Mouse (Mus musculus) mature B cell (primary cell): ENCODE measurements around the gene Abhd14a.

ENCODE experiments used
- in situ Hi-C: fragments of 300-500 bp; cut with MboI; formaldehyde crosslinking; loops from 2 replicates; pipeline ENCODE4 v1.14.3; 2019

Gene Abhd14a

DNA sequence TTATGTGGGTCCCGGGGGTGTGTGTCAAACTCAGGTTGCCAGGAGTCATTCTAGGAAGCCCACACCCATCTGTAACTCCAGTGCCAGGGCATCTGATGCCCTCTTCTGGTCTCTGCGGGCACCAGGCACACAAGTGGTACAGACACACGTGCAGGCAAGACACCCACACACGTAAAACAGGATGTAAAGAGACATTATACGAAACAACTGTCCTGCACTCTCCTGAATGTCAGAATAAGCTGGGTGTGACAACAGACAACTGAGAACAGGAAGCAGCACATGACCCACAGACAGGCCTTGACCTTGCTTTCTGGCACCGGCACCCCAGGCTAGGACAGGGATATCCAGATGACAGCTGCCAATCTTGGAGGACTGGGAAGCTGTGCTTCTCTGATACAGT lies 21.8 kb upstream of the Abhd14a start:
- in situ Hi-C loops = no loop called here

DNA sequence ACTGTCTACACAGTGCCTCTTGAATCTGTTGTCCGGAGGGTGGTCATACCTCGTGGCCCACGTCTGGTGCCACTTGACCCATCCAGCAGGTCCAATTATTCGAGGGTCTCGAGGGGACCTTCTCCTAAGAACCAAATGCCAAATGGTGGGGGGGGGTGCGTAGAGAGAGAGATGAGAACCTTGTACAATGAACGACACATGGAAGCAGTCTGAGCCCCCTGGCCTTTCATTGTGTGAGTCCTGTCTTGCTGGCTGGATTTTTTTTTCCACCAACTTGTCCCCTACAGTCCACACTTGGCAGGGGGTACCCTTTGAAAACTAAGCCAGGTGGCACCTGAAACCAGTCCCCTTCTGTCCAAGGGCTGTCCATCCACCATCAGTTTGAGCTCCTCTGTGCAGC lies 20.3 kb upstream of the Abhd14a start:
- in situ Hi-C loops = no loop called here

DNA sequence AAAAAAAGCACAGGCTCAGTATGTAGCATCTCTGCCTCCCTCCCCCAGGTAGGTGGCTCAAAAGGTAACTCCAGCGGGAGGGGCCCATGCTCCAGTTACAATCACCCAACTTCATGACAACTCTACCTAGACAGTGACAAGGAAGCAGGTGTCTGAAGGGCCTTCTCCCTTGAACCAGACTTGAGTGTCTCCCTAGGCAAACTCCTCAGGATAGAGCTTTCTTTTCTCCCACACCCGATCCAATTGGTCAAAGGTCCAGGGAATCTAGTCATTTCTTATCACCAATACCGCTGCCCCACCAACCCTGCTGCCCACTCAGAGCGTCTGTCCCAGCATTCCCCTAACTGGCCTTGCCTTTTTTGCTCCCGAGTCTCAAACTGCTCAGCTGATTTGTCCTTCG lies 19.2 kb upstream of the Abhd14a start:
- in situ Hi-C loops = no loop called here

DNA sequence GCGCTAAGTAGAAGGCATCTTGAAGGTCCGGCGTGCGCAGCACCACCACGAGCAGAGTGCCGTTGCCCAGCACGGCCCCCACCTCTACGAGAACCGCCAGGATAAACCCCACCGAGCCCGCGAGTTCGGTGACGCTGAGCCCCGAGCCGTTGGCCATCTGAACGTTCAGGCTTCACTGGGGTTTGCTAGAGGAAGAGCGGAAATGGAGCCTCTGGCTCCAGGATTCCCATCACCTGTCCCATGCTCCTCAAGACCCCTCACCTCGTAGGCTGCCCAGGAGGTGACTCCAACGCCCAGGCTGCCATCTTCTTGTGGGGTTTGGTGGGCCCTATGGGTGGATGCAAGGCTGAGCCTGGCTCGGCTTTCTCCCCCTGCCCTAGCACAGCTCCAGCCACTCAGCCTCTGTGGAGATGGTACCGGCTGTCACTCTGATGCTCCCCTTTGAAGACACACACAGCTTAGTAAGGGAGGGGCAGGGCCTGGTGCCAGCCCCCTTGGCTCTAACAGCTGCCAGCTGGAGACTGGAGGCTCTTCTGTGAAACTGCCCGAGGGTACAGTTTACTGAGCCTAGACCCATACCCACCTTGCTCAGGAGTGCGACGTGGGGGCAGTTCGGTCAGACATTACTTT lies 18.2 kb upstream of the Abhd14a start, which contains the start of gene Gpr62:
TSS of gene Gpr62 (minus strand) at position 368 of the 630 bp plus-strand sequence.
- in situ Hi-C loops = no loop called here

DNA sequence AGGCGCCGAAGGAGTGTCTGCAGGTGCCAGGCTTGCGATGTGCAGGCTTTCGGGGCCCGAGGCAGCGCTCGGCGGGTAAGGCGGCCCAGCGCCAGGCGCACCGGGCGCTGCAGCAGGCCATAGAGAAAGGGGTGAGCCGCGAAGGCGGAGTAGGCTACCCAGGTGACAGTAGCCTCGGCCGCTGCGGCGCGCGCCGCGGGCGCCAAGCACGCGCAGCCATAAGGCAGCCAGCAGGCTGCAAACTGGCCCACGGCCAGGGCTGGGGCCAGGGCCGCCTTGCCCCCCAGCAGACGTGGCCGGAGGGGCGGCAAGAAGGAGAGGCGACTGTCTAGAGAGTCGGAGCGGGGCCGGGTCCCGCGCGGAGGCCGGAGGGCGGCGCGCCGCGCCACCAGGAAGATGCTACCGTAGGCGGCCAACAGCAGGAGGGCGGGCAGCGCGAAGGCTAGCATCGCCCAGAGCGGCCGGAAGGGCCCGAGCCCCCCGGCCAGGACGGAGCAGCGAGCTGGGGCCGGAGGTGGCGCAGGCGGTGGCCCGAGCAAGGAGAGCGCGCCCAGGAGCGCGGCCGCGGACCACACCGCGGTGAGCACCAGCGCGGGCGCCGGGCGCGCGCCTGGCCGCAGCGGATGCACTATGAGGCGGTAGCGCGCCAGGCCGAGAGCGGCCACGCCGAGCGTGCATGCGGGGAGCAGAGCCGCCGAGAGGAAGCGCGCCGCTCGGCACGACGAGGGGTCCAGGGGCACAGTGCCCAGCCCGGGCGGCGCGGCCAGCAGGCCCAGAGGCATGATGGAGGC lies 17.5 kb upstream of the Abhd14a start:
- in situ Hi-C loops = no loop called here

DNA sequence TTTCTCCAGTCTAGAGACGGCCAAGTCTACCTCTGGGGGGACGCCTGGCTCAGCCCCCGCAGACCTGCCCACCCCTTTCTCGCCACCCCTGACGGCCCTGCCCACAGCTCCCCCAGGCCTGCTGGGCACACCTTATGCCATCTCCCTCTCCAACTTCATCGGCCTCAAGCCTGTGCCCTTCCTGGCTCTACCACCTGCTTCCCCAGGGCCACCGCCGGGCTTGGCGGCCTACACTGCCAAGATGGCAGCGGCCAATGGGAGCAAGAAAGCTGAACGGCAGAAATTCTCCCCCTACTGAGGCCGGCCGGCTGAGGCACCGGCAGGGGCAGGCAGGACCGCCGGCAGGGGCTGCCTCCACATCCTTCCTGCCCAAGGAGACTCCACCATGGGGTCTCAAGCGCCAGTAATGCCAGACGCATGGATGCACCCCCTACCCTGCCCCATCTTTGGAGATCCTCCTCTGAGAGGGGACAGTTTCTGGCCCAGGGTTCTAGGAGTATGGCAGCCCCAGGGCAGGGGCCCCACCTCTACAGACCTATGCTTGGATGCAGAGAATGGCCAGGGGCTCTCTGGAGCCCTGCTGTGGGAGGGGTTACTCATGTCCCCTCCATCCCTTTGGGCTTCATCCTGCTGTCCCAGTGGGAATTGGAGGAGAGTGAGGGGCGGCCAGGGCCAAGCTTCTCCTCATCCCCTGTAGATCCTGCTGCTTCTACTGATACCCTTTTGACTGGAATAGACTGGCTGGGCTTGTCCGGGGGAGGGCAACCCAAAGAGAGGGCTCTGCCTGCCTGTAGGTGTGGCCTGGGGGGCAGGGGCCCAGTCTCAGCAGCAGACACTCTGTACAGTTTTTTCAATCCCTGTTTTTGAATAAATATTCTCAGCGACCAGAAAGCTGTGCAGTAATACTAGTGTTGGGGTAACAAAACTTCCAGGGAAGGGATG lies 15.9 kb upstream of the Abhd14a start:
- in situ Hi-C loops = no loop called here

DNA sequence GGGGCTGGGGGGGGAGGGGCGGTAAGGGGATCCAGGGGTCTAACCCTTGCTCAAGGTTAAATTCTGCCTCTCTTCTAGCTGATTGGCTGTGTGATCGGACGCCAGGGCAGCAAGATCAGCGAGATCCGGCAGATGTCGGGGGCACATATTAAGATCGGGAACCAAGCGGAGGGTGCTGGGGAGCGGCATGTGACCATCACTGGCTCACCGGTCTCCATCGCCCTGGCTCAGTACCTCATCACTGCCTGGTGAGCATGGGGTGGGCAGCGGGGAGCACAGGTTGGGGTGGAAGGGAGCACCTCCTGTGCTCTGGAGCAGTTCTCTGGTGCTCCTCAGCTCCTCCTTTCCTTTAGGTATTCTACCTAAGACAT lies 14.9 kb upstream of the Abhd14a start:
- in situ Hi-C loops = no loop called here

DNA sequence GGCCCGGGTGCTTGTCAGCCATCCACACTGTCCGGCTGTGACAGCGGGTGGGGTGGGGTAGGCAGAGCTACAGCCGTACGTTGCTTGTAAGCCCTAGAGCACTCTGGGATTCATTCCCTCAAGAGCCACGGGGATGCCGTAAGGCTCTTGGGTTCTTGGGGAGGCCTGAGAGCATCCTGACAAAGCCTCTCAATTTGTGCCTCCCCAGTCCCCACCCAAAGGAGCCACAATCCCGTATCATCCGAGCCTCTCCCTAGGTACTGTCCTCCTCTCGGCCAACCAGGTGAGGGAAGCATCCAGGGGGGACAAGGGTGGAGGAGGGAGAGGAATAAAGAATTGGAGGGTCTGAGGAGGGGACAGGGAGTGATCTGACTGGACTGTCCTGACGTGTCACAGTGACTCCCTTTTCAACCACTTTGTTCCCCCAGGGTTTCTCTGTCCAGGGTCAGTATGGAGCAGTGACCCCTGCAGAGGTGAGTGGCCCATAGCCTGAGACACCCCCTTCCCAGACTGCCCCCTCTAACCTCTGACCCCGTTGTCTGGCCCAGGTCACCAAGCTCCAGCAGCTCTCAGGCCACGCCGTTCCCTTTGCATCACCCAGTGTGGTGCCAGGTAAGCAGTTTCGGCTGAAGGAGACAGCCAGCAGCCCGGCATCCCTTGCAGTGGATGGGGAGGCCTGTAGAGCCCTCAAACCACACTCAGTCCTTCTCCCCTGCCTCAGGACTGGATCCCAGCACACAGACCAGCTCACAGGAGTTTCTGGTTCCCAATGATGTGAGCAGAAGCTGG lies 14.4 kb upstream of the Abhd14a start:
- in situ Hi-C loops = no loop called here

DNA sequence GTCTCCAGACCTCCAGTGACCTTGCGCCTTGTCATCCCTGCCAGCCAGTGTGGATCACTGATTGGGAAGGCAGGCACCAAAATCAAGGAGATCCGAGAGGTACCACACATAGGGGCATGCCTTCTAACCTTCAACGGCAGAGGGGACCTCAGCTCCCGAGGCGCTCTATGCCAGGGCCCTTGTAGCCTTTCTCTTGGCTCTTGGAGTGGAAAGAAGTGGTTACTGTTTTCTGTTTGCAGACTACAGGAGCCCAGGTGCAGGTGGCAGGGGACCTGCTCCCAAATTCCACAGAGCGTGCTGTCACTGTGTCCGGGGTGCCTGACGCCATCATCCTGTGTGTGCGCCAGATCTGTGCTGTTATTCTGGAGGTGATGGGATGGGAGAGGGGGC lies 13.5 kb upstream of the Abhd14a start:
- in situ Hi-C loops = no loop called here

DNA sequence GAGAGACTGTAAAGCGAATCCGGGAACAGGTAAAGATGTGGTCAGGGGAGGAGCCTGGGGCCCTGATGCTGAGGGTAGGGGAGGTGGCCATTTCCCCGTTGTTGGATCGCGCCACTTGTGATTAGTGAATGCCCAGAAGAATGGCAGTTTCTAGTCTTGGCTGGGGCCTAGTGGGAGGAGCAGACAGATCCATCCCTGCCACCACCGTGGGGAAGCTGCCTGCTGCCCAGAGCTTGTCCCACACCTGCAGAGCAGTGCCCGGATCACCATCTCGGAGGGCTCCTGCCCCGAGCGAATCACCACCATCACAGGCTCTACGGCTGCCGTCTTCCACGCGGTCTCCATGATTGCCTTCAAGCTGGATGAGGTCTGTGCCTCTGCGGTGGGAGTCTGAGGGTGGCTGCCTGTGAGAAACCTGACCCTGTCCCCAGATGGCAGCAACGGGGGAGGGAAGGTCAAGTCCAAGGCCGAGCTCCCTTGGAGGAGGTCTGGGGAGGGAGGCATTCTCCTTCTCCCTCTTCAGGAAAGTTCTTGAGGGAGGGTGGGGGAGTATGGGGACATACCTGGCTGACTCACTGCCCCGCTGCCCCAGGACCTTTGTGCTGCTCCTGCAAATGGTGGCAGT lies 13.0 kb upstream of the Abhd14a start:
- in situ Hi-C loops = no loop called here

DNA sequence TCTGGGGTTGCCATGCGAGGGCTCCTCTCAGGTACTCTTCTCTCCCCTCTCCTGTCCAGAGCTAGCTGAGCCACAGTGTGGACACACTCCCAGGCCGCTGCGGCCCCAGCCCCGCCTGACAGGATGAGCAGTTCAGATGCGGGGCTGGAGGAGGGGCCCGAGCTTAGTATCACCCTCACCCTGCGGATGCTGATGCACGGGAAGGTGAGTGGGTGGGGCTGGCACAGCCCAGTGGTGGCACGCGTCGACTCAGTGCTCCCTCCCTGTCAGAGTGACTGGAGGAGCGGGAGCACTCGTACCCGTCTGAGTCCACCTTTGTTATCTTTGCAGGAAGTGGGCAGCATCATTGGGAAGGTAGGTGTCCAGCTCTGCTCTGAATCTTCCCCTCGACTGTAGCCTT lies 12.5 kb upstream of the Abhd14a start:
- in situ Hi-C loops = no loop called here

DNA sequence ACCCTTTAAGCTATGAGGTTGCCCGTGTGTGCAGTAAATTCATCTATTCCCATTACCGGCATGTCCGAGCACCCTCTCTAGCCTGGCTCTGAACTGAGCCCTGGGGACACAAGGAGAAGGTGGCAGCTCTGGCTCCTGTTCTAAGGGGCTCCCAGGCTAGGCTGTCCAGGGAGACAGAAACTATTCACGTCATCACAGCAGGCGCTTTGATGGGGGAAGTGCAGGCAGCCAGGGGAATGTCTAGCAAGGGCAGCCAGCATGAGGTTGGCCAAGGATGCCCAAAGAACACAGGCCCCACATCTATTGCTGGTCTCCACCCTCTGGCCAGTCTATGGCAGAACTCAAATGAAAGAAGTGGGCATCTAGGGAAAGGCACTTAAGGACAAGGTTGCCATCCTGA lies 10.4 kb upstream of the Abhd14a start:
- in situ Hi-C loops = no loop called here

DNA sequence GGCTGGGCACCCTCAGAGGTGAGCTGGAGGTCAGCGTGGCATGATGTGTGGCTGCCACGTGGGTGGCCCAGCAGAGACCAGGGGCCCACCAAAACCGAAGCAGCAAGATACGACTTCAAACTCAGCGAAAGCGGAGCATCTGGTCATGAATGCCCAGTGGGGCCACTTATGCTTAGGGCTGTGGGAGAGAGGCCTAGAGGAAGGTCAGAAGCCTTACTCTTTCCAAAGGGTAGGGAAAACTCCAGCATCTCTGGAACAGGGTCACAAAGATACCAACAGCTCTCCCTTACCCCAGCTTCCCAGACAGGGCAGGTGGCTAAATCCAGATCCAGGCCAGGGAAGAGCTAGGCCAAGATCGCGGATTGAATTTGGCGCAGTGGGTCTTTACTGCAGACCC lies 9.7 kb upstream of the Abhd14a start:
- in situ Hi-C loops = no loop called here

DNA sequence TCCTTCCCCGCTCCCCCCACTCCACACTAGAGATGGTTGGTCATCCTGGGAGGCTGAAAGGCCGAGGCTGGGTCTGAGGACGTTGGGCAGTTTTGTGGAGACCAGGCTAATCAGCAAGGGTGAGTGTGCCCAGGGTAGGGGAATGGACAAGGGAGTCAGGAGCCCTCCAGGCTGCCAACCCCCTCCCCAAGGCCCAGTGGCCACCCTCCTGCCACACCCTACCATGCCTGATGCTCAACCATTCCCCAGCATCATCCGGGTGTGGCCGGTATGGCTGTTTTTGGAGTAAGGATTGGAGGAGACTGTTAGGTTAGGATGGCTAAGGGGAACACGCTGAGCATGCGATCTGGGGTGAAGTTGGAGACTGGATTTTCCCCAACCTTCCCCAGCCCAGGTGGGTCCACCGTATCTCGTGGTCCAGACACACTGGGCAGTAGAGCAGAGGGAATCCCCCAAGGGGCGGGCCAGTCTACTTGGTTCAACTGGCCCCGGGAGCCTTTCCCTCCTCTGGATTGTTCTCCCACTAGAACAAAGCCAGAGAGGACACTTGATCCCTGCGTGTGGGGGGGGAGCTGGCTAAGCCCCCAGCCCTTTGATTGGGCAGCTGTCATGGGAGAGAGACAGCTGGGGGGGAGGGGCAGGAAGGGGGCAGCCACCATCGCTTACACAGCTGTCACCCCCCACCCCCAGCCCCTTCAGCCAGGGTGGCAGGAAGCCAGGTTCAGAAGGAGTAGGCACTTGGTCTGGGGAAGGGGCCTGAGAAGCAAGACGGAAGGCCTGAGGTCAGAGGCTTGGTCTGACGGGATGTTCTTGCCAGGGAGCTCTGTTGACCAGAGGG lies 9.1 kb upstream of the Abhd14a start:
- in situ Hi-C loops = no loop called here

DNA sequence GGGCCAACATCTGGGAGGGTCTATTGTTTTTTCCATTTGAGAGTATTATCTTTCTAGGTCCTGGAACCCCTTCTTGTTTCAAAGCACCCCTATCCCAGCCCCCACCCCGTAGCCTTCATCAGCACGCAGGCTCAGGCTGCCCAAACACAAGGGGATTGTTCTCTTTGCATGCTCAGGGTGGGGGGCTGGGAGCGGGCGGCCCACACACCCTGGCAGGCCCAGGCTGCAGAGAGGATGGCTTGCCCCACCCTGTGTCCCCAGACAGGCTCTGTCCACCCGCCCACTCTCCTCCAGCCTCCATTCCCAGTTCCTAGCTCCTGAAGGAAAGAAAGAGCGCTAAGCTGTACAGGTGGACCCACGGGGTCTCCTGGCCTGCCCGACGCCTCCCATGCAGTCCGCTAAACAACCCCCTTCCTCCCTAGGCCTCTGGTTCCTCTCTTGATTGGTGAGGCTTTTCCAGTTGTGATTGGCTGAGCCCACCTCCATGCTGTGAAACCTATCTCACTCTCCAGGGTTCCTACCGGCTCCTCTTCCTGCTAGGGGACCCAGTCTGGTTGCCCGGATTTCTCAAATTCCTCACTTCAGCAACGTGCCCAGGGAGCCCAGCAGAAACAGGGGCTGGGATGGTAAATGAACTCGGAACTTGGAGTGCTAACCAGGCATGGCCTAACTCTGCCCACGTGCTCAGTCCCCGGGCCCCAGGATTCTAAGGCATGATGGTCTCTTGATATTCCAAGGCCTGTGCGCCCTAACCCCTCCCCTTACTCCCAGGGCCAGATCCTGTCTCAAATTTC lies 7.6 kb upstream of the Abhd14a start:
- in situ Hi-C loops = no loop called here

DNA sequence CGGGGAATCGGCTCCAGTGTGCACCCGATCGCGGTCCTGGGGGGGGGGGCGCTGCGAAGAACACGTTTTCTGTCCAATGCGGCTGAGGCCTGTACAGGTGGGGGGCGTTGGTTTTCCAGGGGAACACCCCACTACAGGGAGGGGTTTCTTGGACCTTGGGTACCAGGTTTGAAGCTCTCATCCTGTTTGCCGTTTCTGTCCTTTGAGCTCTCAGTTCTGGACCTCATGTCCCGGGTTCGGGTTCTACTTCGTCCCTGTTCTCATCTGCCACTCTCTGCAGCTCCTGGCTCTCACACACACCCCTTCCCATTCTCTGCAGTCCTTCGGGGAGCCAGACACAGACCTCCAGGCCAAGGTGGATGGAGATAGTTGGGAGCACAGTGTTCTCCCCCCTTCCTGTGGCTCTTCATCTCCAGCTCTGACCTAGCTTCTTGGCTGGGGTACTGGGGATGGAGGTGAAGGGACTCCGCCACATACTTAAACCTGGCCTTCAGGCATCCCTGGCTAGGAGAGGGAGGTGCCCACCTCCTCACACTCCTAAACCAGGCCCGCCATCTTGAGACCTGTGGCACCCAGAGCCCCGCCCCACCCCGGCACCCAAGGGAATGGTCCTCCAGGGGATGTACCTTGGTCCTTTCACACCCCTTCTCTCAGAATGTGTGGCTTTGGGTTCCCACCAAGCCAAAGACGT lies 6.7 kb upstream of the Abhd14a start:
- in situ Hi-C loops = no loop called here

DNA sequence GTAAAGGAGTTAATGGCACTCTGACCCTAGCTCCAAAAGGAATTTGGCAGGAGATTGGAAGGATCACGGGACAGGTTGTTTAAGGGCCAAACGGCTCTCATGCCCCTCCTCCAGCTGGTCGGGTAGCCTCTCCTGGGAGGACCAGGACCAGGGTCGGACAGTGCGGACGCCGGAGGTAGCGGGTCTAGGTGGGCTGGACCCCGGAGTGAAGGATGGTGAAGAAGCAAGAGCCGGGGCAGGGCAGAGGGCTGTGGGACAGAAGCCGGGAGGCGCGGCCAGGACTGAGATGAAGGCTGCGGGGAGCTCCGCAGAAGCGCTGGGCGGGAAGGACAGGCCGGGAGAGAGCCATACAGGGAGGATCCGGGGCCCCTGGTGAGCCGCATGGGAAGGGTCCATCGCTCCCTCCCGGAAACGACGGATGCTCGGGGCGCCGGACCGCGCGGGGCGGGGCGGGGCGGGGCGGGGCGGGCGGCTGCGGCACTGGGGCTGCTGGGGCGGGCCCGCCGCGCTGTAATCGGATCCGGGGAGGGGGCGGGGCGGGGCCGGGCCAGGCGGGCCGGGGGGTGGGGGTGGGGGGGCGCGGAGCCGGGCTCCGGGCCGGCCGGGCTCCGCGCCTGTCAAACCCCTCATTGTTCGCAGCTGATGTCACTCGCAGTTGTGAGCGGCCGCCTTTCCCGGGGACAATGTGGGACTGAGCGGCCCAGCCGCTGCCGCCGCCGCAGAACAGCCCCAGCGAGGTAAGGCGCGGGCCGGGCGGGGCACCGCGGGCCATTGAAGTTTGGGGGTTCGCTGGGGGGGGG lies 6.0 kb upstream of the Abhd14a start, which contains the start of gene Pcbp4:
TSS of gene Pcbp4 (plus strand) at position 21 of the 800 bp plus-strand sequence.
- in situ Hi-C loops = no loop called here

DNA sequence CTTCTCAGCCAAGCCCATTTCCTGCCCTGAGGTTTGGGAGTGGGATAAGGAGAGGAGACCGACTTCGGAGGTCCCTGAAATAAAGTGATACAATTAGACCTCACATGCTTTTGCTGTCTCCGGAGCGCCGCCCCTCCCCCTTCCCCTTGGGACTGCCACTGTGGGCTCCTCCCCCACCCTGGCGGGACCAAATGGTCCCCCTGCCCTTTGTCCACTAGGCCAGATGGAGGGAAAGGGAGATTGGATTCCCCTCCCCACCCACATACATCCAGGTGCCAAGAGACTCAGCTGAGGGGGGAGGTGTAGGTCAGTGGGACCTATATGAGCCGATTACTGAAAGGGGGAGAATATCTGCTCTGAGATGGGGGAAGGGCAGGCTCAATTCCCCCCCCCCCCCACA lies 5.3 kb upstream of the Abhd14a start:
- in situ Hi-C loops = no loop called here
